In the genomic region with DNA sequence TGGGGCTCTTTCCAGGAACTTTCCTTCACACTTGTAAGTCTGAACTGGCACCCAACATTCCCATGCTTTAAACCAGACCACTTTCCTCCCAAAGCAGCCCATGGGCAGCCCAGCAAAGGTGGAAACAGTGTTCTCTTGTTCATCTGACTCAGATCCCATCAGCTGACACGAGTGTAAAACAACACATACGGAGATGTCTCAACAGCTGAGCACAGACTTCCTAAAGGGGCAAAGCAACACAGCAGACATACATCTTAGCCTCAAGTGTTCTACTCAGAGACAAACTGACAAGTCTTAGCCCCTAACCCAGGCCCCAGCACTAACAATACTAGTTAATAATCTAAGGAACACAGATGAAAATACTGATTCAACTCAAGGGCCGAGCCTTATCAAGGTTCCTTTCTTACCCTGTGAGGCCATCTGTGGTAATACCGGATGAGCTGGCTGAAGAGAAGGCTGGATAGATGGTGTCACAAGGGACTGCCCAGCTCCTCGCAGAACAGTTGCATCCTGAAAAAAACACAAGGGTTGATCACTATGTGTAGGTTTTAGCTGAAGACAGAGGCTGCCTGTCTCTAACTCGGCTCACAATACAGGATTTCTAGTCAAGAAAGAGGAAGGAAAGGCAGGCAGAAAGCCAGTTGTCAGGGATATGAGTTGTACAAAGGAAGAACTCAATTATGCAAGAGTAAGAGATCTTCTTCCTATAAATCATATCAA, we compare ENCODE assay signal across 22 mouse cellular contexts. TPM values are rescaled to one million over a fixed set of nuclear protein-coding genes. Genes with fewer than 3 reads are reported as not detected.
DNase-seq lines count a peak whose midpoint lies in the region; ATAC-seq and TF ChIP-seq lines count a peak whose summit lies in the region.
"Had no signal": no experiment of that assay in that cellular context is flagged by ENCODE, and none has a peak within 500 bp of the region (broad histone marks: within the 10 kb centered on the region; RNA-seq: fewer than 3 reads in every experiment).

No protein-coding gene starts in this region.

- H3K4me3 ChIP-seq in gastrocnemius, adult 2 months = peak overlapping the region; percentile 21
- no peak overlapping the region for H3K4me3 ChIP-seq in G1E (ENCODE audit: low read depth, low read length)
- H3K4me3 ChIP-seq in megakaryocyte, embryonic 14.5 days (replicated peaks) = peak overlapping the region; percentile 31
- H3K4me3 ChIP-seq: embryonic facial prominence, embryonic 15.5 days; heart, embryonic 15.5 days; hindbrain, embryonic 10.5 days; liver, embryonic 15.5 days; midbrain, embryonic 13.5 days; stomach, embryonic 15.5 days had no signal

- H3K36me3 ChIP-seq in G1E (replicated peaks) = peaks cover 93% of the 10 kb centered on the region
- H3K36me3 ChIP-seq in megakaryocyte, embryonic 14.5 days (replicated peaks; ENCODE audit: low read length) = peaks cover 91% of the 10 kb centered on the region

- H3K9me3 ChIP-seq in G1E (replicated peaks) = no peaks in the 10 kb centered on the region
- H3K9me3 ChIP-seq in megakaryocyte, embryonic 14.5 days = no peaks in the 10 kb centered on the region
- H3K9me3 ChIP-seq: embryonic facial prominence, embryonic 15.5 days; heart, embryonic 15.5 days; hindbrain, embryonic 10.5 days; liver, embryonic 15.5 days; midbrain, embryonic 13.5 days; stomach, embryonic 15.5 days had no signal

- TF ChIP-seq CTCF in gastrocnemius, adult 2 months (IDR thresholded peaks at IDR 0.05) = no peak
- TF ChIP-seq CTCF in G1E (IDR thresholded peaks at IDR 0.05; ENCODE audit: low read depth, low read length) = no peak

- peaks cover 3% of the 10 kb centered on the region; the same call in 1 of the 2 replicates for H3K4me1 ChIP-seq in G1E (ENCODE audit: insufficient read depth, low read depth, low read length)
- H3K4me1 ChIP-seq in megakaryocyte, embryonic 14.5 days = peaks cover 68% of the 10 kb centered on the region
- H3K4me1 ChIP-seq: embryonic facial prominence, embryonic 15.5 days; heart, embryonic 15.5 days; hindbrain, embryonic 10.5 days; midbrain, embryonic 13.5 days; stomach, embryonic 15.5 days had no signal

- intact Hi-C loops in gastrocnemius, adult 2 months (cut with DNase I) = no loop called here
- intact Hi-C loops in gastrocnemius, postnatal 14 days (cut with DNase I; ENCODE audit: low total_unique reads) = no loop called here

- no peak for DNase-seq in gastrocnemius, adult 2 months
- DNase-seq in gastrocnemius, postnatal 14 days = no peak
- DNase-seq in G1E (ENCODE audit: low spot score) = no peak
- DNase-seq in ovary, adult 18-20 months (ENCODE audit: low spot score) = no peak
- no peak for DNase-seq in ovary, postnatal 10 days (ENCODE audit: low spot score)
- no peak for DNase-seq in T-cell, adult 2 months (ENCODE audit: low spot score)
- DNase-seq: cerebellum, adult 11 months; cerebellum, postnatal 10 days; kidney, adult 8-10 months; kidney, postnatal 25 days; left cerebral cortex, postnatal 4 days; lung, postnatal 10 days; retina, postnatal 1 day; thymus, adult 2 months had no signal

- H3K27ac ChIP-seq in gastrocnemius, adult 2 months = peak overlapping the region; percentile 0; the same call in 1 of the 2 replicates
- H3K27ac ChIP-seq: embryonic facial prominence, embryonic 15.5 days; heart, embryonic 15.5 days; hindbrain, embryonic 10.5 days; midbrain, embryonic 13.5 days; stomach, embryonic 15.5 days had no signal

- H3K27me3 ChIP-seq in G1E (ENCODE audit: insufficient read depth, low read length) = no peaks in the 10 kb centered on the region
- H3K27me3 ChIP-seq in megakaryocyte, embryonic 14.5 days (replicated peaks) = no peaks in the 10 kb centered on the region
- H3K27me3 ChIP-seq: embryonic facial prominence, embryonic 15.5 days; heart, embryonic 15.5 days; liver, embryonic 15.5 days; midbrain, embryonic 13.5 days; stomach, embryonic 15.5 days had no signal

- ATAC-seq in G1E (ENCODE audit: extremely low read depth, insufficient number of reproducible peaks, low FRiP score, poor library complexity, severe bottlenecking) = peak; percentile 37; the same call in 1 of the 2 replicates
- peak; percentile 93 for ATAC-seq in granulocyte monocyte progenitor cell, adult 5-6 weeks (replicated peaks; ENCODE audit: poor library complexity, severe bottlenecking)
- ATAC-seq: midbrain, embryonic 13.5 days had no signal

RNA-seq across cellular contexts. Expression of a gene that starts 31.2 kb away (rescaled TPM):
- total RNA-seq in gastrocnemius, adult 2 months (2021) = 10 to 100 TPM; 12.6 TPM
- 10 to 100 TPM; 14.4 to 15.9 TPM for total RNA-seq in gastrocnemius, postnatal 14 days (2021)
- total RNA-seq in G1E (2014; fragmentation: Nextera tagmentation) (54.2 and 60.9 TPM in 2 replicates), G1E (2017) (60.0 and 60.3 TPM in 2 replicates)
- 14.5 and 16.7 TPM in 2 replicates for polyA plus RNA-seq in G1E (2012)
- total RNA-seq in granulocyte monocyte progenitor cell, adult 5-6 weeks (2014; fragmentation: Nextera tagmentation) = 31.5 and 36.8 TPM in 2 replicates
- total RNA-seq in granulocyte monocyte progenitor cell, adult 5-6 weeks (2017) = 47.4 and 54.9 TPM in 2 replicates
- polyA plus RNA-seq in megakaryocyte, embryonic 14.5 days (2012; ENCODE audit: insufficient read depth, low replicate concordance) = 6.5 and 13.1 TPM in 2 replicates

RNA-seq across cellular contexts. Expression of a gene that starts 31.4 kb away (rescaled TPM):
- 10 to 100 TPM in 1 of 2 experiments, 1 to 10 TPM in 1; 9.7 to 12.0 TPM for total RNA-seq in gastrocnemius, adult 2 months (2021)
- 10 to 100 TPM; 12.2 to 13.3 TPM for total RNA-seq in gastrocnemius, postnatal 14 days (2021)
- total RNA-seq in G1E (2014; fragmentation: Nextera tagmentation) (46.4 and 47.5 TPM in 2 replicates), G1E (2017) (25.7 and 30.4 TPM in 2 replicates)
- polyA plus RNA-seq in G1E (2012) = 2.2 and 3.4 TPM in 2 replicates
- total RNA-seq in granulocyte monocyte progenitor cell, adult 5-6 weeks (2014; fragmentation: Nextera tagmentation) = 22.5 and 24.8 TPM in 2 replicates
- 19.8 and 23.7 TPM in 2 replicates for total RNA-seq in granulocyte monocyte progenitor cell, adult 5-6 weeks (2017)
- 0.58 and 2.0 TPM in 2 replicates for polyA plus RNA-seq in megakaryocyte, embryonic 14.5 days (2012; ENCODE audit: insufficient read depth, low replicate concordance)
